Mouse (Mus musculus): ENCODE measurements around the gene Zfp786.

DNA sequence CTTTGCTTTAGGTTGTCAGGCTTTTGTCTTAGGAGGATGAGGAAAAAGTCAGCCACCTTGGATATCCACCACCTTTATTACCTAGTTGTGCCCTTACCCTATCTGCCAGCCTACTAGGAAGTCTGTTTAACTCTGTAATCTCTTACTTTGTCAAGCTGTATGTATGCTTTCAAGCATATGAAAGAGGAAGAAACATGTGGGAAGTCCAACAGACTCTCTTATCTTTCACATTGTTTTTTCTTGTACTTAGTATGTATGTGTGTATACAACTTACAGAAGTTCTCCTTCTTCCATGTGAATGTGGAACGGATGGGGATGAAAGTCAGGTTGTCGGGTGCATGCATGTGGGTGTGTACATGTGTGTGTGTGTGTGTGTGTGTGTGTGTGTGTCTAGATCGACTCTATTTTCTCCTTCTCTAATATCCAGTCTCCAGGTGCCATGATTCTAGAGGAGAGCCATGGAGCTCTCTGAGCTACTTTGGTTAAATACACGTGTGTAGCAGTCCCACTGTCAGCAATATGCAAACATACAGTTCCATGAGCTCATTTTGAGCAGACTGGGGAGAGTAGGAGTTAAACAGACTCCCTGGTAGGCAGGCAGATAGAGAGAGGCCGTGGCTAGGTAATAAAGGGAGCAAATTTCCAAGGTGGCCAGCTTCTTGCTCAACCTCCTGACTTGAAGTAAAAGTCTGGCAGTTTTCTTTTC lies 45.8 kb downstream of the Zfp786 start:
- TF ChIP-seq TAL1 (conservative IDR thresholded peaks at IDR 0.05; ENCODE audit: low read depth, low read length) (no peak), CTCF (IDR thresholded peaks at IDR 0.05; ENCODE audit: low read depth, low read length) (no peak)

Measured in G1E (cell line).